Mouse (Mus musculus) neutrophil, adult 5-6 weeks (primary cell): ENCODE results near the gene Cmpk2. TPM values are rescaled to one million over a fixed set of nuclear protein-coding genes. Genes with fewer than 3 reads are reported as not detected.
"Not testable (repeated sequence)": the region's sequence is repeated elsewhere in the genome, so short reads cannot be mapped to it uniquely, and the experiment has no call there.

ENCODE experiments used
- ATAC-seq: fragments of 151-379, 151-347 bp; 2 replicates; pipeline ENCODE4 v1.8.0; 2017; ENCODE audit warnings: mild to moderate bottlenecking, moderate TSS enrichment; ENCODE audit not compliant: insufficient number of reproducible peaks, poor library complexity, low FRiP score, severe bottlenecking; ENCODE audit errors: extremely low read depth
- total RNA-seq: library from RNA; stranded (forward); fragments of 200-1000 nt; gene quantifications from 2 replicates; pipeline ENCODE4 v1.2.3, GENCODE M21; 2017

Gene Cmpk2
- total RNA-seq, 1 experiment from 2014 or later, result 51.3 TPM

DNA sequence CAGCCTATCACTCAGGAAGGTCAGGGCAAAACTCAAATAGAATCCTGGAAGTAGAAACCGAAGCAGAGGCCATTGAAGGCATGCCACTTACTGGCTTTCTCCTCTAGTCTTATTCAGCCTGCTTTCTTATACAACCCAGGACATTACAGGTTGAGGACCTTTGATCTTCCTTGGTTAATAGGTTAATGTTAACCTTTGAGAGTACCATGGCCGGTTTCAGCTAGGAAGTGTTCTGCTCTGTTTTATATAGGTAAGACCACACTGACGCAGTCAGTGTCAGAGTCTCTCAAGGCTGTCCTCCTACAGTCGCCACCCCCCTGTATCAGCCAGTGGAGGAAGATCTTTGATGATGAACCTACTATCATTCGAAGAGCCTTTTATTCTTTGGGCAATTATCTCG is 4.7 kb downstream of the Cmpk2 start:
- ATAC-seq, result no peak

GRCm38 (mm10) chr12:26477198-26477597 is 8.2 kb downstream of the Cmpk2 start:
- ATAC-seq, result no peak

- ATAC-seq, result no peak
Measured at GRCm38 (mm10) chr12:26478196-26479004, 9.4 kb downstream of the Cmpk2 start.

- not testable (repeated sequence) for ATAC-seq
Measured at GRCm38 (mm10) chr12:26485738-26486580, 17.0 kb downstream of the Cmpk2 start.

DNA sequence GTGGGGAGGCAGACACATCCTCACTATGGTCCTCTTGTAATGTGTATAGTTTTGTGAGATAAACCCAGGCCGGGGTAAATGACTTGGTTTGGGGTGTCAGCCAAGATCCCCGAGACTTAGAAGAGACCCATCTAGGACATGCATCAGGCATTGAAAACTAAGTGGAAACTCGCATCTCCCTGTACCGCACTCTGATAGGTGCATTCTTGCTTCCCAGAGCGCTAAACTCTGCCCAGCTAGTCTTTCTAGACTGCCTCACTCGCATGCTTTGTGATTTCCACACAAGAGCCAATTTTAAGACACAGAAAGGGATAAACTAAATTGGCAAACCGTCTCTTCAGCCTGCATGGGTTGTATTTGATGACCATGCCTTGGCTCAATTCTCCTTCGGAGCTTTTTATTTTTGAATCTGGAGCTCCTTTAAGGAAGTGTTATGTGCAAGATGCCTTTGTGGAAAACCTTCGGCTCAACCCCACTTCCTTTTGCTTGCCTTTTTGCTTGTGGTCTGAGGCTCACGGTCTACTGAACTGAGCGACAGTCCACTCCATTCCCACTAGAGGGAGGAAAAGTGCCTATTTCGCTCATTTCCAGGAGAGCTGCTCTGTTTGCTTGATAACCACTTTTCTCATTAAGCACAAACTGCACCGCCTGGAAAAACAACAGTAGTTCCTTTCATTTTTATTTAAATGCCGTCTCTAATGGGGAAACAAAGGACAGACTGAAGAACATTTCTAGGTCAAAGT is 19.0 kb downstream of the Cmpk2 start:
- no peak for ATAC-seq

DNA sequence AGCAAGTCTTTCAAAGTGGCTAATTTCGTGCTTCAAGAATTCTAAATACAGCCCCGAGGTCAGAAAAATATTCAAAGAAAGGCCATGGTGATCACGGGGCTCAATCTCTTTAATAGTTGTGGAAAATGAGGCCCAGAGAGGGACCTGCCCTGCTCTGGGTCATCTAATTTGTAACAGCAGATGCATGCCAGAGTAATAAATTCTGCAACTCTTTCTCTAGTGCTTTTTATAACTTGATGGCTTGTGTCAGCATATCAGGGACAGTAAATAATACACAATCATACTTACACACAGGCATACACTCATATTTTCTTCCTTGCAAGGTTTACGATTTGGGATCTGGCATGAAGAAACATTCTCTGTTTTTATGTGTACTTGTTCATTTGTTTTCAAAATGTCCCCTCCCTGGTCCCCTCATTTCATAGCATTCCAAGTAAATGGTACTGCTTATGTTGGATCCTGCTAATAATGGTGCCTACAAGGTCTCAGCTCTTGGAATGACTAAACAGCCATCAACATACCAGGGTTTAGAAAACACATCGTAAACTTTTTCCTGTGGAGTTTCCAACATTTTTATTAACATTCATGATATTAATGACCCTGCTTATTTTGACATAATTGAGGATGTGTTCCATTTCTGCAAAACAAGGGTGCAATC is 19.7 kb downstream of the Cmpk2 start:
- ATAC-seq, result no peak

- no peak for ATAC-seq
Measured at GRCm38 (mm10) chr12:26489942-26490341, 20.9 kb downstream of the Cmpk2 start.

- ATAC-seq, result no peak
Measured at GRCm38 (mm10) chr12:26501042-26501441, 32.0 kb downstream of the Cmpk2 start.

GRCm38 (mm10) chr12:26510971-26511370 is 42.0 kb downstream of the Cmpk2 start:
- no peak for ATAC-seq

- ATAC-seq, result no peak
Measured at GRCm38 (mm10) chr12:26518206-26518605, 49.2 kb downstream of the Cmpk2 start.

GRCm38 (mm10) chr12:26524943-26525697 is 56.1 kb downstream of the Cmpk2 start:
- no peak for ATAC-seq

GRCm38 (mm10) chr12:26525698-26526026 is 56.7 kb downstream of the Cmpk2 start:
- no peak for ATAC-seq

Other genes with a start within 250 kb of the Cmpk2 start
- gene Rnf144a, start 54.0 kb upstream of the Cmpk2 start, total RNA-seq, result 193 and 199 TPM in 2 replicates
- gene Rsad2, start 12.8 kb upstream of the Cmpk2 start, total RNA-seq, result 104 and 110 TPM in 2 replicates